Mouse (Mus musculus): Measurements from ENCODE around the gene Gm572. TPM values are rescaled to one million over a fixed set of nuclear protein-coding genes. Genes with fewer than 3 reads are reported as not detected.

The Gm572 gene
- polyA plus RNA-seq, 2 experiments, result 0.11 TPM; not detected in 1

- Histone ChIP-seq H3K27ac (replicated peaks; ENCODE audit: low read depth, low read length) (no peak overlapping the region), H3K4me3 (replicated peaks; ENCODE audit: low read length) (no peak overlapping the region), H3K9ac (ENCODE audit: low read depth, low read length, severe bottlenecking) (no peak overlapping the region), H3K36me3 (ENCODE audit: control insufficient read depth, insufficient read depth, low read length) (no peaks in the 10 kb centered on the region), H3K4me1 (ENCODE audit: control insufficient read depth, insufficient read depth, low read length) (peaks cover 9% of the 10 kb centered on the region; the same call in 1 of the 2 replicates), H3K27me3 (ENCODE audit: control insufficient read depth, insufficient read depth, low read length) (no peaks in the 10 kb centered on the region), H3K9me3 (ENCODE audit: control insufficient read depth, low read length) (no peaks in the 10 kb centered on the region), H3K4me2 (replicated peaks; ENCODE audit: low read depth, low read length, severe bottlenecking) (no peak overlapping the region)
- WGBS, result 56% methylated on average over 11 of the region's 11 CpGs
- TF ChIP-seq POLR2A (IDR thresholded peaks at IDR 0.05; ENCODE audit: borderline replicate concordance, extremely low read depth, insufficient read depth, insufficient read length), result no peak
- DNase-seq (ENCODE audit: low spot score) (no peak), ATAC-seq (ENCODE audit: low FRiP score, low read depth) (no peak; the same call in 1 of the 2 replicates)
Observed at GRCm38 (mm10) chr4:148646616-148647015, 3.5 kb downstream of the Gm572 start.

- 60% methylated on average over 3 of the region's 3 CpGs for WGBS
- ATAC-seq (ENCODE audit: low FRiP score, low read depth) (no peak), DNase-seq (ENCODE audit: low spot score) (no peak)
- Histone ChIP-seq H3K4me2 (replicated peaks; ENCODE audit: low read depth, low read length, severe bottlenecking) (no peak overlapping the region), H3K27ac (replicated peaks; ENCODE audit: low read depth, low read length) (no peak overlapping the region), H3K4me3 (replicated peaks; ENCODE audit: low read length) (no peak overlapping the region), H3K9ac (ENCODE audit: low read depth, low read length, severe bottlenecking) (no peak overlapping the region), H3K4me1 (ENCODE audit: control insufficient read depth, insufficient read depth, low read length) (peaks cover 1% of the 10 kb centered on the region; the same call in 1 of the 2 replicates), H3K27me3 (ENCODE audit: control insufficient read depth, insufficient read depth, low read length) (no peaks in the 10 kb centered on the region), H3K9me3 (ENCODE audit: control insufficient read depth, low read length) (no peaks in the 10 kb centered on the region), H3K36me3 (ENCODE audit: control insufficient read depth, insufficient read depth, low read length) (no peaks in the 10 kb centered on the region)
- TF ChIP-seq POLR2A (IDR thresholded peaks at IDR 0.05; ENCODE audit: borderline replicate concordance, extremely low read depth, insufficient read depth, insufficient read length), result no peak
Observed at GRCm38 (mm10) chr4:148649309-148649708, 6.2 kb downstream of the Gm572 start.

- DNase-seq (ENCODE audit: low spot score) (no peak), ATAC-seq (ENCODE audit: low FRiP score, low read depth) (no peak)
- H3K9me3 ChIP-seq (ENCODE audit: control insufficient read depth, low read length), result no peaks in the 10 kb centered on the region
- no peak overlapping the region for H3K4me3 ChIP-seq (replicated peaks; ENCODE audit: low read length)
- no peak overlapping the region for H3K9ac ChIP-seq (ENCODE audit: low read depth, low read length, severe bottlenecking)
- no peak overlapping the region for H3K4me2 ChIP-seq (replicated peaks; ENCODE audit: low read depth, low read length, severe bottlenecking)
- no peak for TF ChIP-seq POLR2A (IDR thresholded peaks at IDR 0.05; ENCODE audit: borderline replicate concordance, extremely low read depth, insufficient read depth, insufficient read length)
- no peaks in the 10 kb centered on the region for H3K4me1 ChIP-seq (ENCODE audit: control insufficient read depth, insufficient read depth, low read length)
- H3K36me3 ChIP-seq (ENCODE audit: control insufficient read depth, insufficient read depth, low read length), result no peaks in the 10 kb centered on the region
- no peaks in the 10 kb centered on the region for H3K27me3 ChIP-seq (ENCODE audit: control insufficient read depth, insufficient read depth, low read length)
- WGBS, result 67% methylated on average over 9 of the region's 9 CpGs
- no peak overlapping the region for H3K27ac ChIP-seq (replicated peaks; ENCODE audit: low read depth, low read length)
Observed at GRCm38 (mm10) chr4:148651045-148651444, 7.9 kb downstream of the Gm572 start.

- no peak overlapping the region for H3K4me2 ChIP-seq (replicated peaks; ENCODE audit: low read depth, low read length, severe bottlenecking)
- ATAC-seq (ENCODE audit: low FRiP score, low read depth) (no peak), DNase-seq (ENCODE audit: low spot score) (no peak)
- no peaks in the 10 kb centered on the region for H3K9me3 ChIP-seq (ENCODE audit: control insufficient read depth, low read length)
- no peak overlapping the region for H3K9ac ChIP-seq (ENCODE audit: low read depth, low read length, severe bottlenecking)
- H3K27me3 ChIP-seq (ENCODE audit: control insufficient read depth, insufficient read depth, low read length), result no peaks in the 10 kb centered on the region
- H3K4me1 ChIP-seq (ENCODE audit: control insufficient read depth, insufficient read depth, low read length), result no peaks in the 10 kb centered on the region
- TF ChIP-seq POLR2A (IDR thresholded peaks at IDR 0.05; ENCODE audit: borderline replicate concordance, extremely low read depth, insufficient read depth, insufficient read length), result no peak
- no peak overlapping the region for H3K4me3 ChIP-seq (replicated peaks; ENCODE audit: low read length)
- H3K36me3 ChIP-seq (ENCODE audit: control insufficient read depth, insufficient read depth, low read length), result no peaks in the 10 kb centered on the region
- WGBS, result 88% methylated on average over 18 of the region's 18 CpGs
- H3K27ac ChIP-seq (replicated peaks; ENCODE audit: low read depth, low read length), result no peak overlapping the region
Observed at GRCm38 (mm10) chr4:148654701-148655398, 11.7 kb downstream of the Gm572 start.

- no peak for TF ChIP-seq POLR2A (IDR thresholded peaks at IDR 0.05; ENCODE audit: borderline replicate concordance, extremely low read depth, insufficient read depth, insufficient read length)
- Histone ChIP-seq H3K27ac (replicated peaks; ENCODE audit: low read depth, low read length) (no peak overlapping the region), H3K4me2 (replicated peaks; ENCODE audit: low read depth, low read length, severe bottlenecking) (no peak overlapping the region), H3K27me3 (ENCODE audit: control insufficient read depth, insufficient read depth, low read length) (no peaks in the 10 kb centered on the region), H3K4me3 (replicated peaks; ENCODE audit: low read length) (no peak overlapping the region), H3K9me3 (ENCODE audit: control insufficient read depth, low read length) (no peaks in the 10 kb centered on the region), H3K36me3 (ENCODE audit: control insufficient read depth, insufficient read depth, low read length) (no peaks in the 10 kb centered on the region), H3K9ac (ENCODE audit: low read depth, low read length, severe bottlenecking) (no peak overlapping the region), H3K4me1 (ENCODE audit: control insufficient read depth, insufficient read depth, low read length) (no peaks in the 10 kb centered on the region)
- no peak for ATAC-seq (ENCODE audit: low FRiP score, low read depth)
- WGBS, result 33% methylated on average over 15 of the region's 15 CpGs
- DNase-seq (ENCODE audit: low spot score), result no peak
Observed at GRCm38 (mm10) chr4:148656691-148657258, 13.7 kb downstream of the Gm572 start.
